16 mouse cellular contexts compared by ENCODE assay signal in genomic region chr9:33089977-33090376, GRCm38 (mm10).
"Had no signal": no experiment of that assay in that cellular context is flagged by ENCODE, and none has a peak within 500 bp of the region (broad histone marks: within the 10 kb centered on the region; RNA-seq: fewer than 3 reads in every experiment).

No protein-coding gene starts in this region.

- ATAC-seq: midbrain, embryonic 13.5 days; midbrain, embryonic 15.5 days had no signal

- H3K9me3 ChIP-seq: lung, embryonic 15.5 days; megakaryocyte, embryonic 14.5 days; midbrain, embryonic 13.5 days; midbrain, embryonic 15.5 days; neural tube, embryonic 12.5 days; stomach, embryonic 15.5 days had no signal

- H3K27ac ChIP-seq: lung, embryonic 15.5 days; macrophage; midbrain, embryonic 13.5 days; midbrain, embryonic 15.5 days; neural tube, embryonic 12.5 days; stomach, embryonic 15.5 days; stomach, postnatal 0 days had no signal

- H3K9ac ChIP-seq: lung, embryonic 15.5 days; midbrain, embryonic 13.5 days; midbrain, embryonic 15.5 days; neural tube, embryonic 12.5 days; stomach, embryonic 15.5 days had no signal

- H3K4me3 ChIP-seq: lung, embryonic 15.5 days; megakaryocyte, embryonic 14.5 days; midbrain, embryonic 13.5 days; midbrain, embryonic 15.5 days; neural tube, embryonic 12.5 days; stomach, embryonic 15.5 days had no signal

- H3K4me2 ChIP-seq: lung, embryonic 15.5 days; midbrain, embryonic 11.5 days; midbrain, embryonic 13.5 days; midbrain, embryonic 15.5 days; neural tube, embryonic 12.5 days; stomach, embryonic 15.5 days had no signal

- DNase-seq: lung, adult 2 months; lung, postnatal 14 days; lung, postnatal 36 days; right cerebral cortex, postnatal 14 days; thymus, adult 2 months; thymus, postnatal 25 days; thymus, postnatal 4 days had no signal

- H3K36me3 ChIP-seq: lung, embryonic 15.5 days; midbrain, embryonic 13.5 days; midbrain, embryonic 15.5 days; neural tube, embryonic 12.5 days; stomach, embryonic 15.5 days had no signal

- H3K4me1 ChIP-seq: lung, embryonic 15.5 days; midbrain, embryonic 13.5 days; midbrain, embryonic 15.5 days; neural tube, embryonic 12.5 days; stomach, embryonic 15.5 days had no signal

- H3K27me3 ChIP-seq: lung, embryonic 15.5 days; midbrain, embryonic 13.5 days; midbrain, embryonic 15.5 days; neural tube, embryonic 12.5 days; stomach, embryonic 15.5 days had no signal
